Mouse (Mus musculus): ENCODE measurements around the gene Sat1. TPM values are rescaled to one million over a fixed set of nuclear protein-coding genes. Genes with fewer than 3 reads are reported as not detected.
"Not testable (repeated sequence)": the region's sequence is repeated elsewhere in the genome, so short reads cannot be mapped to it uniquely, and the experiment has no call there.

Sat1 gene
- polyA plus RNA-seq, 1 experiment, result 120 TPM

- Histone ChIP-seq H3K4me3 (ENCODE audit: insufficient read depth, low read depth, low read length) (peak overlapping the region; percentile 96), H3K27ac (ENCODE audit: insufficient read depth, low read depth, low read length) (peak overlapping the region; percentile 60; the same call in 1 of the 2 replicates), H3K36me3 (ENCODE audit: control insufficient read depth, insufficient read depth, low read length) (peaks cover 2% of the 10 kb centered on the region; the same call in 1 of the 2 replicates), H3K27me3 (replicated peaks; ENCODE audit: control insufficient read depth, insufficient read depth, low read length) (no peaks in the 10 kb centered on the region), H3K4me1 (ENCODE audit: control insufficient read depth, insufficient read depth, low read length) (peaks cover 4% of the 10 kb centered on the region; the same call in 1 of the 2 replicates)
- WGBS, result 16% methylated on average over 5 of the region's 5 CpGs
- peak; percentile 55 for DNase-seq
- no peak for TF ChIP-seq POLR2A (IDR thresholded peaks at IDR 0.05; ENCODE audit: low read depth, low read length)
- no peak for TF ChIP-seq CTCF (conservative IDR thresholded peaks at IDR 0.05; ENCODE audit: insufficient read depth, insufficient read length, low read depth, low read length)
These were observed 1.7 kb downstream of the Sat1 start for GRCm38 (mm10) chrX:155214291-155215136.

GRCm38 (mm10) chrX:155208671-155209070 is 7.6 kb downstream of the Sat1 start:
- Histone ChIP-seq H3K4me1 (ENCODE audit: control insufficient read depth, insufficient read depth, low read length) (no peaks in the 10 kb centered on the region), H3K4me3 (ENCODE audit: insufficient read depth, low read depth, low read length) (no peak overlapping the region), H3K27ac (ENCODE audit: insufficient read depth, low read depth, low read length) (no peak overlapping the region), H3K27me3 (replicated peaks; ENCODE audit: control insufficient read depth, insufficient read depth, low read length) (no peaks in the 10 kb centered on the region), H3K36me3 (ENCODE audit: control insufficient read depth, insufficient read depth, low read length) (no peaks in the 10 kb centered on the region; the same call in 1 of the 2 replicates)
- 11% methylated on average over 1 of the region's 1 CpGs for WGBS
- peak; percentile 67 for DNase-seq
- no peak for TF ChIP-seq POLR2A (IDR thresholded peaks at IDR 0.05; ENCODE audit: low read depth, low read length)
- TF ChIP-seq CTCF (conservative IDR thresholded peaks at IDR 0.05; ENCODE audit: insufficient read depth, insufficient read length, low read depth, low read length), result no peak

- not testable (repeated sequence) for H3K4me3 ChIP-seq (ENCODE audit: insufficient read depth, low read depth, low read length); H3K4me1 ChIP-seq (ENCODE audit: control insufficient read depth, insufficient read depth, low read length); H3K27me3 ChIP-seq (replicated peaks; ENCODE audit: control insufficient read depth, insufficient read depth, low read length); H3K36me3 ChIP-seq (ENCODE audit: control insufficient read depth, insufficient read depth, low read length); H3K27ac ChIP-seq (ENCODE audit: insufficient read depth, low read depth, low read length); DNase-seq
- 100% methylated on average over 2 of the region's 2 CpGs for WGBS
These were observed 10.8 kb downstream of the Sat1 start for GRCm38 (mm10) chrX:155205436-155205835.

- 56% methylated on average over 2 of the region's 2 CpGs for WGBS
- no peak for TF ChIP-seq POLR2A (IDR thresholded peaks at IDR 0.05; ENCODE audit: low read depth, low read length)
- TF ChIP-seq CTCF (conservative IDR thresholded peaks at IDR 0.05; ENCODE audit: insufficient read depth, insufficient read length, low read depth, low read length), result no peak
- Histone ChIP-seq H3K27ac (ENCODE audit: insufficient read depth, low read depth, low read length) (no peak overlapping the region; the same call in 1 of the 2 replicates), H3K4me1 (ENCODE audit: control insufficient read depth, insufficient read depth, low read length) (no peaks in the 10 kb centered on the region), H3K4me3 (ENCODE audit: insufficient read depth, low read depth, low read length) (no peak overlapping the region), H3K27me3 (replicated peaks; ENCODE audit: control insufficient read depth, insufficient read depth, low read length) (no peaks in the 10 kb centered on the region), H3K36me3 (ENCODE audit: control insufficient read depth, insufficient read depth, low read length) (no peaks in the 10 kb centered on the region)
- DNase-seq, result peak; percentile 14
These were observed 13.6 kb downstream of the Sat1 start for GRCm38 (mm10) chrX:155202406-155203305.

DNA sequence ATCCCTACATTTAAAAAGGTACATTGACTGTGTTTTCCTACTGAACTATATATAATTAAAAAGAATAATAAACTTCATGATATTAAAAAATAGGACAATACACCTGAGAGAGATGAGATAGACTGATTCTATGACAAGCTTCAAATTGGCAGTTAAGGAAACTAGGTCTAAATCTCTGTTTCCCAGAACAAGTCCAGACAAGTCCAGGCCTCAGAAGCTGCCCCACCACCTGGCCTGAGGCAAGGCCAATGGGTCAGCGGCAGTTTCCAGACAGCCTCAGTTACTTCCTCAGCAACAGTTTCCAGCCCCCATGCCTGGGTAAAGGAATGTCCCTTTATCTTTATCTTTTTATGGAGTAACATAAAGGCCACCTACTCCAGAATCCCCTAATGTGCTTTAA is 14.4 kb downstream of the Sat1 start:
- Histone ChIP-seq H3K4me3 (ENCODE audit: insufficient read depth, low read depth, low read length) (no peak overlapping the region), H3K4me1 (ENCODE audit: control insufficient read depth, insufficient read depth, low read length) (no peaks in the 10 kb centered on the region), H3K27me3 (replicated peaks; ENCODE audit: control insufficient read depth, insufficient read depth, low read length) (no peaks in the 10 kb centered on the region), H3K27ac (ENCODE audit: insufficient read depth, low read depth, low read length) (peak overlapping the region; percentile 23; the same call in 1 of the 2 replicates), H3K36me3 (ENCODE audit: control insufficient read depth, insufficient read depth, low read length) (no peaks in the 10 kb centered on the region)
- 67% methylated on average over 1 of the region's 1 CpGs for WGBS
- TF ChIP-seq CTCF (conservative IDR thresholded peaks at IDR 0.05; ENCODE audit: insufficient read depth, insufficient read length, low read depth, low read length) (no peak), POLR2A (IDR thresholded peaks at IDR 0.05; ENCODE audit: low read depth, low read length) (no peak)
- peak; percentile 6 for DNase-seq

DNA sequence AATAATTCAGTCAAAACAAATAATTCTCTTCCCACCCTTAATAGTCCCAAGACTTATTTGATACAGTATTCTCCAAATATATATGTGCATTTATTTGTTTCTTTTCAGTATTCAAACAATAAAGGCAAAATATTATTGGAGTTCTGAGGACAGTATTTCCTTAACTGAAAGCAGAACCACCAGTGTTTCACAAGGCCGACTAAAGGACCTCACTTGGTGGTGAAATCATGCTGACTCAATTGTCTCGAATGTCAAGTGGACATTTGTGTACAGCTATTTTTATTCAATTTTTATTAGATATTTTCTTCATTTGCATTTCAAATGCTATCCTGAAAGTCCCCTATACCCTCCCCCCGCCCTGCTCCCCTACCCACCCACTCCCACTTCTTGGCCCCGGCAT is 21.3 kb downstream of the Sat1 start:
- 94% methylated on average over 4 of the region's 4 CpGs for WGBS

More for the DNA sequence above, 21.3 kb downstream of the Sat1 start:
- H3K27me3 ChIP-seq (replicated peaks; ENCODE audit: control insufficient read depth, insufficient read depth, low read length), result no peaks in the 10 kb centered on the region
- no peak for TF ChIP-seq CTCF (conservative IDR thresholded peaks at IDR 0.05; ENCODE audit: insufficient read depth, insufficient read length, low read depth, low read length)
- DNase-seq, result no peak
- no peak overlapping the region for H3K4me3 ChIP-seq (ENCODE audit: insufficient read depth, low read depth, low read length)
- H3K36me3 ChIP-seq (ENCODE audit: control insufficient read depth, insufficient read depth, low read length), result no peaks in the 10 kb centered on the region
- no peaks in the 10 kb centered on the region for H3K4me1 ChIP-seq (ENCODE audit: control insufficient read depth, insufficient read depth, low read length)
- H3K27ac ChIP-seq (ENCODE audit: insufficient read depth, low read depth, low read length), result no peak overlapping the region
